Mouse (Mus musculus) frontal cortex, adult 2 months (tissue): ENCODE measurements around the gene Ufsp1. TPM values are rescaled to one million over a fixed set of nuclear protein-coding genes. Genes with fewer than 3 reads are reported as not detected.
A peak's percentile ranks its signal among the peaks of the same experiment; 100 is the strongest.
"Not testable (repeated sequence)": the region's sequence is repeated elsewhere in the genome, so short reads cannot be mapped to it uniquely, and the experiment has no call there.

ENCODE experiments used
- DNase-seq, 2 experiments: peaks; one replicate each; pipeline ENCODE4 v3.0.0; 2022; ENCODE audit warnings: low spot score in 1 of 2; ENCODE audit errors: extremely low spot score in 1 of 2
- polyA plus RNA-seq: library from polyadenylated mRNA; depleted of rRNA; stranded (reverse); fragments of >200 nt; gene quantifications from 2 replicates; pipeline ENCODE4 v1.2.3, GENCODE M21; 2012; rRNA removed

Gene Ufsp1
- 12.4 and 13.1 TPM in 2 replicates for polyA plus RNA-seq

- peak; percentile 93 to 96 for DNase-seq
Measured at GRCm38 (mm10) chr5:137293839-137294743, at the start of gene Ufsp1. Gene Ufsp1, plus strand, starts transcription at chr5:137294629.

GRCm38 (mm10) chr5:137263897-137264720 lies 30.3 kb upstream of the Ufsp1 start:
- no peak for DNase-seq

DNA sequence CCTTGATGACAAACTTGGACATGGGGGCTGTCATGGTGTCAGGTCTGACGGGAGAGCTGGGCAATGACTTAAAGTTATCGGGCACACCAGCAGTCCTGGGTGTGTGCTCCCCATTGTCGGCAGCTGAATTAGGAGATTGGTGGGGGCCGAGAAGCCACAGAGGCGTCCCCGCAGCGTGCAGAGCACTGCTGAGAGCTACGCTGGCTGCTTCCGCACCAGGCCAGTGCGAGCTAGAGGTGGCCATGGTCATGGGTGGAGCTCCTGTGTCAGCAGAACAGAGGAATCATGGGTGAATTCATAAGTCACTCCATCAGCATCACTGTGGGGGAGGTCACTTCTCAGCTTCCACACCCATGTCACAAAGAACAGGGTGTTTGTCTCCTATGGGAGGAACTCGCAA lies 29.6 kb upstream of the Ufsp1 start:
- no peak for DNase-seq

DNA sequence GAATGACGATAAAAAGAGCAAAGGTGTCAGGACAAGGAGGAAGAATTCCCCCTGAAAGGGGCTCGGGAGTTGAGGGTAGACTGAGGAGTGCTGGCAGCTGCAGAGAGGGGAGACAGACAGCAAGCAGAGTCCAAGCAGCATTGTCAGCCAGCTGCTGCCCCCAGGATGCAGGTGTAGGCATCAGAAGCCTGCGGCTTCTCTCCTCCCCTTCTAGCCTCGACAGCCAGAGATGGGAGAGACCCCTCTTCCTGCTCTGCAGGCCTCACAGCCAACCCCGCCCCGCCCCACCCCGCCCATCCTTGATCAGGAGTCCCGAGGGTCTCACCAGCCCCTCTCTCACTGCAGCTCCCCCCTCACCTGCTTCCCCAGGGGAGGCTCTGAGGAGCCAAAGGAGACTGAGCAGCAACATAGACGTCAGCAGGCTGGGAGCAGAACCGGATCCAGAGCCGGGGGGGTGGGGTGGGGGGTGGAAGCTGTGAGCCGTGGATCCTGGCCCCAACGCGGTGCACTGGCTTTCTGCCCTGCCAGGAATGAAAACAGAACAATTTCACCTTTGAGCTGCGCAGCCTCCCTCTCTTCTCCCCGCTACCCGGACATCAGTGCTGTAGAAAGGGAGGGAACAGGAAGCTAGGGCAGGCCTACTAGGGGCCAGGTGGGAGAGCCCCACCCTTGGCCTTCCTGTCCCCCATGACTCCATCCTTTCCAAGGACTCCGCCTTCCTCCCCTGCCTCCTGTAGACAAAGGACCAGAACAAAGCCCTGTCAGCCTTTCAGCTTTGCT lies 26.1 kb upstream of the Ufsp1 start:
- no peak for DNase-seq

DNA sequence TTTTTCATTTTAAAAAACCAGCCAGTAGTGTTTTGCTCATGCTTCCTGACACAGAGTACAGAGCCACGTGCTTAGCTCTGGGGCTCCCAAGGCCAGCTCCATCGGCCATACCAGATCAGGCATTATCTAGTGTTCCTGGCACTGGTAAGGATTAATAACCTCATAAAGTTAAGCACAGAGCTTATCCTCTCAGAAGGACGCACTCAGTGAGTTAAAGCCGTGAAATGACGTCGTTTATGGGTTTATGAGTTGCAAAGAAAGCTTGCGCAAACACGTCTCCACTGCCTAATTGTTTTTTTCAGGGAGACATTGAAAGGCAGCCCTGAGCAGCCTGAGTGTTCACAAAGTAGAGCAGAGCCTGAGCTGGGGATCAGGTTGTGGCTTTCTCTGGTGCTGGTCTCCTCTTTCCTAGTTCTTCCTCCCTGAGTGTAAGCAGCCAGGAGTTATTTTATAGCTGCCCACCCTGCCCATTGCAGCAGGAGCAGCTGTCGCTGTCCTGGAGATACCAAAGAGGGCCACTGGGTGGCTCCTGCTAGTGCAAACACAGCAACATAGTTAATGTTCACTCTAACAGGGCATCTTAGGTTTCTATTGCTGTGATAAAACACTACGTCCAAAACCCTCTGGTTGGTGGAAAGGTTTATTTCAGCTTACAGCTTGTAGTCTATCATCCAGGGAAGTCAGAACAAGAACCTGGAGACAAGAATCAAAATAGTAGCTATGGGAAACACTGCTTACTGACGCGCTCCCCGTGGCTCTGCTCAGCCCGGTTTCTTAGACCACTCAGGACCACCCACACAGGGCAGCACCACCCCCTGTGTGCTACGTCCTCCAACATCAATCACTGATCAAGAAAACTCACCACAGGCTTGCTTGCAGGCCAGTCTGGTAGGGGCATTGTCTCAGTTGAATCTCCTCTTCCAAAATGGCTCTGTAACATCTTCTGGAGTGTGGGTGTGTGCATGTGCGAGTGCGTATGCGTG lies 16.8 kb upstream of the Ufsp1 start:
- no peak for DNase-seq

- not testable (repeated sequence) for DNase-seq
Measured at GRCm38 (mm10) chr5:137284411-137284810, 10.0 kb upstream of the Ufsp1 start.

- DNase-seq, result peak in 1 of 2 experiments; percentile 73
Measured at GRCm38 (mm10) chr5:137285045-137285444, 9.4 kb upstream of the Ufsp1 start.

DNA sequence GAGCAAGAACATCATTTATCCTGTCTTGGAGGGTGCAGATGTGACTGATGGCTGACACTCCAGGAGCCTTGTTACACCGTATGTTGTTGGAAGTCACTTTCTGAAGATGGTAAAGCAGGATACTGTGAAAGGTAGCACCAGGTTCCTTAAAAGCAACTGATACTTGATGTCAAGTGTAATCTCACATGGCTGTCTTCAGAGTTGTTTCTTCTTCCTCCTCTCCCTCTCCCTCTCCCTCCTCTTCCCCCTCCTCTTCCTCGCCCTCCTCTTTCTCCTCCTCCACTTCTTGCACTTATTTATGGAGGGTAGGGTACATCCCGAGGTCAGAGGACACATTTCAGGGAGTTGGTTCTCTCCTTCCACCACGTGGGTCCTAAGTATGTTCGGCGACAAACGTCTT lies 8.4 kb upstream of the Ufsp1 start:
- no peak for DNase-seq

DNA sequence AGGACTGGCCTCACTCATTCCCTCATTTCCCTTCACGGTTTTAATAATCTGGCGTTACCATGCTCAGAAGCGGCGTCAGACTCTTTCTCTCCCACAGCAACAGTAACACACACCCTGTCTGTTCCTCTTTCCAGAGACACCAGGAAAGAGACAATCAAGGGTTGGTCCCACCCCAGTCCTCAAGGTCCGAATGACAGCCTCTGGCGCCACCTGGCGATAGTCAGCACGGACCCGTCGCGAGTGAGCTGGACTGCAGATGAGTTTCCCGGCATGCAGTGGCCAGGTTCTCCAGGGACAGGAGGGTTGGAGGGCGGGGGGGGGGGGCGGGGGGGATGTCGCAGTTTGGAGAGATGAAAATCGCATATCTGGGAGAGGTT lies 7.8 kb upstream of the Ufsp1 start:
- peak; percentile 80 to 95 for DNase-seq

DNA sequence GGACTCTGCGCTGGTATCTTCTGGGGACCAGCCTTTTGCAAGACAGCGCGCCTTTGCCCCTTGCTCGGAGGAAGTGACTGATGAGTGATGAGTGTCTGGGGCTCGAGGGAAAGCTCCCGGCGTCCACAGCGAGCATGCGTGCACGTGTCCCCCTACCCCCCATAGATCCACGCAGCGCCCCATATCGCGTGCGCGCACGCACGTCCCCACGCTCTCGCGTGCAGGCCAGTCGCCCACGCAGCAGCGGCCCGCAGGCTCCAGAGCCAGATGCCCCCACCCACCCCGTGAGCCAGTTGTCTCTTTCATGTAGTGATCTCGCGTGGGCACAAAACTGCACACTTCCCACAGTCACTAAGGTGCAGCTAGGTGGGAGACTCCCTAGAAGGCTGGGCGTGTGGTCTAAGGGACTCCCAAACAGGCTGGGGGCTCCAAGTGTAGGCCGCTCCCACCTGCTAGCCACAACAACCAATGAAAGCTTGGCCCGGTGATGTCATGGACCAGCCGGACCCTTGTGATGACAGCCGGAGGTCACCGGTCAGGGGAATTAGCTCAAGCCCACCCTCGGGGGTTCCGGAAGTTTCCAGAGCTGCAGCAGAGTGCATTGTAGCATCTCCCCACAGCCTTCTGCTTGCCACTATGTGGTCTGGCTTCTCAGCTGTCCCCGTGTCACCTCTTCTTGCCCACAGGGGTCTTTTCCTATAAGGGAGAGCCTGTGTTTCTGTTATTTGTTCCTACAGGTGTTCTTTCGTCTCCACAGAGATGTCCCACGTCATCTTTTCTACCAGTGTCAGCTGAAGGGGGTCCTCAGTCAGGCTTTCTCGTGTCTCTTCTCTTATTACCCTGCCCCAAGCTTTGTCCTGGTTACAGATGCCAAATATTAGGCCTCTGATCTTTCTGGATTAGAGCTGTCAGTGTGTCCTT lies 7.1 kb upstream of the Ufsp1 start, which contains the start of gene Ache:
Gene Ache, plus strand, starts transcription at position 488 of the 921 bp plus-strand sequence.
- peak in 1 of 2 experiments; percentile 78 for DNase-seq

GRCm38 (mm10) chr5:137287953-137288743 lies 6.3 kb upstream of the Ufsp1 start:
- DNase-seq, result peak in 1 of 2 experiments; percentile 58

GRCm38 (mm10) chr5:137288999-137289470 lies 5.4 kb upstream of the Ufsp1 start:
- peak in 1 of 2 experiments; percentile 75 for DNase-seq

DNA sequence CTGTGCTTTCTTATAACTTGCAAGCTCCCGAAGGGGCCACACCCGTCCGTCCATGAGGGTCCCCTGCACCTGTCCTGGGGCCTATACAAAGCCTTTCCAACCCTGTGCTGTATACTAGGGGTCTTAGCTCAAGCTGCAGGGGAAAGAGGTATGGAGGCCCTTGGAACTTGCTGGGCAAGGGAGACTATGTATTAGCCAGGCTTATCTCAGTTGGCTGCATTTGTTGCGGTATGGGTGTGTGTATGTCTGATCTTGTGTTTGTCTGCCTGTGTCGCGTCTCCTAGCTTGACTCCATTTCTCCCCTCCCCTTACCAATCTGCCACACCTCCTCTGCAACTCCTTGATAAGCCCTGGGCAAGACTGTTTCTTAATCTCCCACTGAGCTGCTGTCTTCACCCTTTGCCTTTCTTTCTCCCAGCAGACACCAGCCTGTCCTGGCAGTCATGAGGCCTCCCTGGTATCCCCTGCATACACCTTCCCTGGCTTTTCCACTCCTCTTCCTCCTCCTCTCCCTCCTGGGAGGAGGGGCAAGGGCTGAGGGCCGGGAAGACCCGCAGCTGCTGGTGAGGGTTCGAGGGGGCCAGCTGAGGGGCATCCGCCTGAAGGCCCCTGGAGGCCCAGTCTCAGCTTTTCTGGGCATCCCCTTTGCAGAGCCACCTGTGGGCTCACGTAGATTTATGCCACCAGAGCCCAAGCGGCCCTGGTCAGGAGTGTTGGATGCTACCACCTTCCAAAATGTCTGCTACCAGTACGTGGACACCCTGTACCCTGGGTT lies 4.7 kb upstream of the Ufsp1 start:
- DNase-seq, result no peak

DNA sequence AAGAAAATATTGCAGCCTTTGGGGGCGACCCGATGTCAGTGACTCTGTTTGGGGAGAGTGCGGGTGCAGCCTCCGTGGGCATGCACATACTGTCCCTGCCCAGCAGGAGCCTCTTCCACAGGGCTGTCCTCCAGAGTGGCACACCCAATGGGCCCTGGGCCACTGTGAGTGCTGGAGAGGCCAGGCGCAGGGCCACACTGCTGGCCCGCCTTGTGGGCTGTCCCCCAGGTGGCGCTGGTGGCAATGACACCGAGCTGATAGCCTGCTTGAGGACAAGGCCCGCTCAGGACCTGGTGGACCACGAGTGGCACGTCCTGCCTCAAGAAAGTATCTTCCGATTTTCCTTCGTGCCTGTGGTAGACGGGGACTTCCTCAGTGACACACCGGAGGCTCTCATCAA lies 3.8 kb upstream of the Ufsp1 start:
- DNase-seq, result no peak

DNA sequence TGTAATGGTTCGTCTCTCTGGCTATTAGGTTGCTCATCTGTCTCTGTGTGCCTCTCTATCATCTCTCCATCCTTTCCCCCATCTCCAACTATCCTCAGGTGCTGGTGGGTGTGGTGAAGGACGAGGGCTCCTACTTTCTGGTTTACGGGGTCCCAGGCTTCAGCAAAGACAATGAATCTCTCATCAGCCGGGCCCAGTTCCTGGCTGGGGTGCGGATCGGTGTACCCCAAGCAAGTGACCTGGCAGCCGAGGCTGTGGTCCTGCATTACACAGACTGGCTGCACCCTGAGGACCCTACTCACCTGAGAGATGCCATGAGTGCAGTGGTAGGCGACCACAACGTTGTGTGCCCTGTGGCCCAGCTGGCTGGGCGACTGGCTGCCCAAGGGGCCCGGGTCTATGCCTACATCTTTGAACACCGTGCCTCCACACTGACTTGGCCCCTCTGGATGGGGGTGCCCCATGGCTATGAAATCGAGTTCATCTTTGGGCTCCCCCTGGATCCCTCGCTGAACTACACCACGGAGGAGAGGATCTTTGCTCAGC lies 3.0 kb upstream of the Ufsp1 start:
- no peak for DNase-seq

GRCm38 (mm10) chr5:137293282-137293681 lies 1.1 kb upstream of the Ufsp1 start:
- peak in 1 of 2 experiments; percentile 77 for DNase-seq
